Mouse (Mus musculus) lung, adult 2 months (tissue): Measurements from ENCODE around the gene Tpm1. TPM values are rescaled to one million over a fixed set of nuclear protein-coding genes. Genes with fewer than 3 reads are reported as not detected.

ENCODE experiments used
- DNase-seq: peaks from one replicate; pipeline ENCODE4 v3.0.0; 2022
- H3K4me1 ChIP-seq: fragments of 200-500 bp; 2 replicates; pipeline ENCODE4 v1.6.1; 2011; ENCODE audit warnings: low read length; ENCODE audit not compliant: control insufficient read depth, insufficient read depth
- H3K4me3 ChIP-seq: fragments of 200-500 bp; replicated peaks from 2 replicates; pipeline ENCODE3; 2011; ENCODE audit warnings: low read depth, mild to moderate bottlenecking, control low read depth, low read length; ENCODE audit errors: extremely low read depth
- CTCF ChIP-seq: fragments of 200-500 bp; IDR thresholded peaks from 2 replicates; pipeline ENCODE4 v1.5.1; 2011; ENCODE audit warnings: mild to moderate bottlenecking, low read length, control low read depth; ENCODE audit not compliant: insufficient read depth
- POLR2A ChIP-seq: fragments of 200-500 bp; IDR thresholded peaks from 2 replicates; pipeline ENCODE4 v1.6.1; 2011; ENCODE audit warnings: low read depth, mild to moderate bottlenecking, control low read depth, low read length, borderline replicate concordance; ENCODE audit errors: extremely low read depth
- WGBS: fragments of 180-500 bp; shearing (Covaris S2); methylation state at CpG from one replicate; pipeline ENCODE4 v1.1.7; 2018; 5-methylcytosine and 5-hydroxymethylcytosine counted together
- polyA plus RNA-seq: library from polyadenylated mRNA; depleted of rRNA; stranded (reverse); fragments of >200 nt; gene quantifications from 2 replicates; pipeline ENCODE4 v1.2.3, GENCODE M21; 2012

Tpm1 gene
- polyA plus RNA-seq, 1 experiment, result 359 TPM

DNA sequence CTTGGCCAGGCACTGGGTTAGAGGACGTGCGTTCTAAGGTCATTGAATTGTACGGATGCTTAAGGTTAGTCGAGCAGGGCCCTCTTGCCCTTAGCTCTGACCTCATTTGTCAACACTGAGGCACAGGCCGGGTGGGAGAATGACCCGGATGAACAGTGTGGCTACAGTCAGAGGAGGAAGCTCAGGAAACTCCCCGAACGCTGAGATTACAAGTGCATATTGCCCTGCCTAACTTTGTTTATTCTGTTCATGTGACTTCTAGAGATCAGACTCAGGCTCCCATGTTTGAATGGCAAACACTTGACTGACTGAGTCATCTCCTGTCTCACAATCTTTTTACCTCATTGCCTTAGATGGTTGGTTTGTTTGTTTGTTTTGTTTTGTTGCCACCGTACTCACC is 37.7 kb downstream of the Tpm1 start:
- peak; percentile 51 for DNase-seq
- TF ChIP-seq CTCF (no peak), POLR2A (no peak)
- H3K4me3 ChIP-seq, result no peak overlapping the region
- WGBS, result 26% methylated on average over 9 of the region's 9 CpGs
- peaks cover 9% of the 10 kb centered on the region for H3K4me1 ChIP-seq

DNA sequence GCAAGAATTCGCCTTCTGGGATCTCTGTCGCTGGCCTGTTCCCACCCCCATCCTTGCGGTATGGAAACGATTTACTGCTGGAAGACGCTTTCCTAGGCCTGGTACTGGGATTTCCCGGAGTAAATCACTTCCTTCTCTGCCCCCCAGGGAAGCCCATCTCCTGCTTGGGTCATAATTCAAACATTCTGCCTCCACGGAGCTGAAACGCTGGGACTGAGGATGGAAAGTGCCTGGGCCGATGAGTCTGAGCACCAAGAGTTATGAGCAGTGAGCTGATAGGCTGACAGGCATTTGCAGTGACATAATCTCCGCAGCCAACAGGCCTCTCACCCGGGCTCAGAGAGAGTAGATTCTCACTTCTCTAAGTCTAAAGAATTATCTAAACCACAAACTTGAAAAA is 40.4 kb downstream of the Tpm1 start:
- Histone ChIP-seq H3K4me3 (no peak overlapping the region), H3K4me1 (peaks cover 7% of the 10 kb centered on the region)
- TF ChIP-seq CTCF (no peak), POLR2A (no peak)
- DNase-seq, result no peak
- WGBS, result 51% methylated on average over 11 of the region's 11 CpGs

DNA sequence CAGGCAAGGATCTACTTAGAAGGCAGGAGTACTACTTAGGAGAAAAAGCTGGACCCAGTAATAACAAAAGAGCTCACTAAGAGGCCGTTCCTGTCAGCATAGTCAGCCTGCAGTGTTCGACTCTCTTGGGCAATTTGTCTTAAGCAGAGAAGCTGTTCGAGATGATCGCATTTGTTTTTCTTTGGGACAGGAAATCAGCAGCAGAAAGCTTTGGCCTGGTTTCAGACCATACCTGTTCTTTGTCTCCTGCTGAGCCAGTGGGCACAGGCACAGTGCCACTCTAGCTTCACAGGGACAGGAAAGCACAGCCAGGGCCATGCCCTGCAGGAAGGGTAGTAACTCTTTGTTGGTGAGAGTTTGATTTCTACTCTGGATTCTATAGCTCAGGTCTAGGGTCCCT is 42.8 kb downstream of the Tpm1 start:
- WGBS, result 50% methylated on average over 4 of the region's 4 CpGs
- no peak for TF ChIP-seq CTCF
- TF ChIP-seq POLR2A, result no peak
- Histone ChIP-seq H3K4me1 (no peaks in the 10 kb centered on the region), H3K4me3 (no peak overlapping the region)
- DNase-seq, result no peak

DNA sequence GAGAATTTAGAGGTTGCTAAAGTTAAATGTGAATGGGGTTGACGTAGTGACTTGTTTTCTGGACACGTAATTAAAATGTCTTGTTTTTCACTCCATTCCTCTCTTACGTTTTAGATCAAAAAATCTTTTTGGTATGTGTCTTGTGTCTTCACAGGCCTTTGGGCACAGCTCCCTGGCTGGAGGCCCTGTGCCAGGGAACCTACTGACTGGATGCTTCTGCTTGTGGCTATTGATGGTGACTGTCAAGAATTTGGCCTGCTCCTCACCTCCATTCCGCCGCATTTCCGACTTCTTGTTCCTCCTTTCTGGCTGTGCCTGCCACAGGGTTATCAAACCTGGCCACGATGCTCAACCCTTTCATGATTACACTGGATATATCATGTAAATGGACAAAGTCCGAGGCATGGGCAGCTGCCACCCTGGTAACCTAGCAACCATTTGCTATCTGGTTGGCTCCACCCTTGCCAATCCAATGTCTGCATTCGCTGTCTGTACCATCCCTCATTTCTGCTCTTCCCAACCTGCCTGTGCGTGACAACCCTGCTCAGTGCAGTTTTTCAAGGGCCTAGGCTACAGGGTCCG is 44.0 kb downstream of the Tpm1 start:
- no peak overlapping the region for H3K4me3 ChIP-seq
- DNase-seq, result no peak
- TF ChIP-seq CTCF, result no peak
- TF ChIP-seq POLR2A, result no peak
- no peaks in the 10 kb centered on the region for H3K4me1 ChIP-seq
- 80% methylated on average over 11 of the region's 11 CpGs for WGBS

DNA sequence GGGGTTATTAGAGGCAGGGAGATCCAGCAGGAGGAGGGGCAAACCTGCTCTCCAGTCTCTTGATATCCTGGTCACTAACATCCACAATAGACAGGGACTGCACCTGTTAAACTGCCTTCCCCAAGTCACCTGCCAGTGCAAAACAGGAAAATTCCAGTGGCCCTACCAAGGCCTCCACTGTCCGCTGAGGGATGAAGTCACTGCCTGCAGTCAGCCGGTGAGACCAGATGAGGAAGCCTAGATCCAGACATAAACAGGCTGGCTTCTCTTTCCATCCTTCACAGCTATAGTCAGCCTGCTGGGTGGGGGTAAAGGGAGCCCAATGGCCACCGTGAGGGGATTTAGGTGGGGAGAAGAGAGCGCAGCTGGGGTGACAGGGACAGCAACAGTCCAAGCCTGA is 45.5 kb downstream of the Tpm1 start:
- 59% methylated on average over 4 of the region's 4 CpGs for WGBS
- H3K4me3 ChIP-seq, result no peak overlapping the region
- TF ChIP-seq CTCF (no peak), POLR2A (no peak)
- no peak for DNase-seq
- H3K4me1 ChIP-seq, result no peaks in the 10 kb centered on the region

DNA sequence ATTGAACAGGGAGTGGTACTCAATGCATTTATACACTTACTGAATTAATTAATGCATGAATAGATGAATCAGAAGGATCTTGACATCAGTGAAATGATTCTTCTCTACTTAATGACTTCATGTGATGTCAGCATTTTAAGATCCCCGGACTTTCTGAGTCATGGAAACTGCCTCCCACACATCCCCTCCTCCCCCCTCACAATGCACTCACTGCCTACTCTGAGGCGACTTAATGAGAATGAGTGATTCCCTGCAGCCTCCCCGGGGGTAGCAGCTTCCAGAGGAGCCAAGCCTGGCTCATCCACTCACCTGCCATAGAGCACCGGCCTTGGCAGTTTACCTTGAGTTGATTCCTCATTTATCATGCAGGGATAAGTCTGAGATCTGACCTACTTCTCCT is 46.0 kb downstream of the Tpm1 start:
- Histone ChIP-seq H3K4me3 (no peak overlapping the region), H3K4me1 (no peaks in the 10 kb centered on the region)
- no peak for DNase-seq
- no peak for TF ChIP-seq CTCF
- no peak for TF ChIP-seq POLR2A
- 42% methylated on average over 4 of the region's 4 CpGs for WGBS

DNA sequence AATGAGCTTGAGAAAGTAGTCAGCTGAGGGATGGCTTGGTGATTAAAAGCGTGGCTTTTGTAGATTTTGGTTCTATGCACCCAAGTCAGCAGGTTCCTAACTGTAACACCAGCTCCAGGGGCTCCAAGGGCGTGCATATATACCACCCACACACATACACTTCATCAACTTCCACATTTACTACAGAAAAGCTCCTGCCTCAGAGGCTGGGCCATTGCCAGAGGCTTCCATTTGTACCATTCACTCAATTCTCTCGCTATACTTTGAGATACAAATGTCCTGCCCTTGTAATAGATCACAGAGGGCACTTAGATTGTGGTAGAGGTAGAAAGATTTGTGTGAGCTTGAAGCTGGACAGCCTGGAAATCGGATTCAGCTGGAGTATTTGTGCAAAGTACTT is 47.7 kb downstream of the Tpm1 start:
- 72% methylated on average over 4 of the region's 4 CpGs for WGBS
- Histone ChIP-seq H3K4me1 (no peaks in the 10 kb centered on the region), H3K4me3 (no peak overlapping the region)
- DNase-seq, result no peak
- no peak for TF ChIP-seq CTCF
- TF ChIP-seq POLR2A, result no peak

DNA sequence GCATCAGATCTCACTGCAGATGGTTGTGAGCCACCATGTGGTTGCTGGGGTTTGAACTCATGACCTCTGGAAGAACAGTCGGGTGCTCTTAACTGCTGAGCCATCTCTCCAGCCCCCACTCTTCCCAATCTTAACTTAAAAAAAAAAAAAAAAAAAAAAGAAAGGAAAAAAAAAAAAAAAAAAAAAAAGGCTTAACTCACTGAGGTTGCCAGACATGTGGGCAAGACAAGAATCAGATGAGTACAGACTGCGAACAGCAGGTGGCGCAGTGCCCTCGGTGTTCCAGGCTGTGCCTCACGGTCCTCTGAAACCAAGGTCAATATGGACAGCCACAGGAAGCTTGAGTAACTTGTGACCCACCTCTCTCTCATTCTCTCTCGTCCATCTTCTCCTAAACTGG is 48.2 kb downstream of the Tpm1 start:
- Histone ChIP-seq H3K4me1 (no peaks in the 10 kb centered on the region), H3K4me3 (no peak overlapping the region)
- peak; percentile 97 for TF ChIP-seq CTCF
- no peak for TF ChIP-seq POLR2A
- WGBS, result 1% methylated on average over 6 of the region's 6 CpGs
- peak; percentile 73 for DNase-seq

DNA sequence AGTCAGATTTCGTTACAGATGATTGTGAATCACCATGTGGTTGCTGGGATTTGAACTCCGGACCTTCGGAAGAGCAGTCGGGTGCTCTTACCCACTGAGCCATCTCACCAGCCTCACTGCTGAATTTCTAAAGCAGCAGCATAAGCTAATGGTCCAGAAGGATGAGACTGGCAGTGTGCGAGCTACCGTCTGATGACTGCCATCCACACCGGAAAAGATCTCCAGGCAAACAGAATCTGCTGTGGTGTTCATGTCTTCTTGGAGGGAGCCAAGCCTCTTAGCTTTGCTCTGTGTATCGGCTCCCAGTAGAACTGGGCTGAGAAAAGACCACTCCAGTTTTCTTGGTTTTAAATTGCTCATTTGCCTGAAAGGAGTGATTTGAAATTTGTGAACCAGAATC is 49.5 kb downstream of the Tpm1 start:
- Histone ChIP-seq H3K4me3 (no peak overlapping the region), H3K4me1 (no peaks in the 10 kb centered on the region)
- TF ChIP-seq CTCF (no peak), POLR2A (no peak)
- 94% methylated on average over 8 of the region's 8 CpGs for WGBS
- DNase-seq, result no peak

DNA sequence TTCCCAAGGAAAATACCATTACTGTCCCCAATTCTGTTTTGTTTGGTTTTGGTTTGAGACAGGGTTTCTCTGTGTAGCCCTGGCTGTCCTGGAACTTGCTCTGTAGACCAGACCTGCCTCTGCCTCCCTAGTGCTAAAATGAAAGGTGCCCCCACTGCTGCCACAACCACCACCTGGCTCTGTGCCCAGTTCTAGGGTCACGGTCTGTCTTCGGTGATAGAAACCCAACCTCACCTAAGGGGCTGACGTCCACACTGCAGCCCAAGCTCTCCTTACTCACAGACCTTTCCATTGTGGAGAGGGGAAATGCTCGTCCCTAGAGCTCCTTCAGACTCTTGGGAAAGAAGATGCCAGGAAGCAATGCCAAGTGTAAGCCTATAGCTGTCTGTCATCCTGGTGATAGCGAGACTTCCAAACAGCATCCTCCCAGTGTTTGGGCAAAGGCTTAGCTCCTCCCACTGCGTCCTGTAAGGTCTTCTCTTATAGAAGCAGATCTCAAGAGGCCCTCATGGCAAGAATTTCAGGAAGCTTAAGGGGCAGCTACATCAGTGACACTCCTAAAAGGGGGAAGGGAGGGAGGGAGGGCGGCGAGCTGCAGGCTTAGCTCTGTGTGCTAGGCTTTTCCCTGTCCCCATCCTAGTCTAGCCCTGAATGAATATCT is 57.3 kb downstream of the Tpm1 start:
- no peak for DNase-seq
- TF ChIP-seq POLR2A (no peak), CTCF (no peak)
- 50% methylated on average over 8 of the region's 8 CpGs for WGBS
- H3K4me3 ChIP-seq, result no peak overlapping the region
- H3K4me1 ChIP-seq, result peaks cover 3% of the 10 kb centered on the region; the same call in 1 of the 2 replicates
